Mouse (Mus musculus) limb, embryonic 11.5 days (tissue): Measurements from ENCODE around the gene Cdipt. TPM values are rescaled to one million over a fixed set of nuclear protein-coding genes. Genes with fewer than 3 reads are reported as not detected.

Source experiments
- ATAC-seq: fragments of 200-750 bp; cut with Nextera tagmentation; 2 replicates; pipeline ENCODE4 v1.8.0; 2017; ENCODE audit warnings: low read depth; ENCODE audit not compliant: insufficient number of reproducible peaks, low FRiP score, low TSS enrichment
- DNase-seq: peaks from one replicate; pipeline ENCODE4 v3.0.0-alpha.2; 2015; ENCODE audit warnings: low spot score
- H3K27ac ChIP-seq: fragments of 300-500 bp; sonication (generic); replicated peaks from 2 replicates; pipeline ENCODE4 v1.5.1; 2014; ENCODE audit warnings: low read depth, mild to moderate bottlenecking, low read length
- H3K27me3 ChIP-seq: fragments of 300-500 bp; sonication (generic); 2 replicates; pipeline ENCODE4 v1.6.1; 2014; ENCODE audit warnings: mild to moderate bottlenecking, low read length, mixed read lengths; ENCODE audit not compliant: control insufficient read depth, insufficient read depth
- H3K36me3 ChIP-seq: fragments of 300-500 bp; sonication (generic); 2 replicates; pipeline ENCODE4 v1.6.1; 2014; ENCODE audit warnings: mild to moderate bottlenecking, low read length, moderate library complexity, mixed read lengths; ENCODE audit not compliant: control insufficient read depth, insufficient read depth
- H3K4me1 ChIP-seq: fragments of 300-500 bp; sonication (generic); 2 replicates; pipeline ENCODE4 v1.6.1; 2014; ENCODE audit warnings: low read length, mixed read lengths; ENCODE audit not compliant: control insufficient read depth, insufficient read depth
- H3K4me2 ChIP-seq: fragments of 300-500 bp; sonication (generic); 2 replicates; pipeline ENCODE4 v1.6.1; 2014; ENCODE audit warnings: low read depth, mild to moderate bottlenecking, moderate library complexity; ENCODE audit not compliant: severe bottlenecking
- H3K4me3 ChIP-seq: fragments of 300-500 bp; sonication (generic); 2 replicates; pipeline ENCODE4 v1.5.1; 2014; ENCODE audit warnings: low read depth, low read length
- H3K9ac ChIP-seq: fragments of 300-500 bp; sonication (generic); 2 replicates; pipeline ENCODE4 v1.6.1; 2014; ENCODE audit warnings: mild to moderate bottlenecking, low read length
- H3K9me3 ChIP-seq: fragments of 300-500 bp; sonication (generic); 2 replicates; pipeline ENCODE4 v1.6.1; 2016; ENCODE audit warnings: low read length; ENCODE audit not compliant: control insufficient read depth
- WGBS: fragments of 180-500 bp; shearing (Covaris S2); extraction: QIAGEN DNeasy Blood & Tissue Kit; methylation state at CpG from one replicate; pipeline ENCODE4 v1.1.7; 2014; 5-methylcytosine and 5-hydroxymethylcytosine counted together
- polyA plus RNA-seq: library from polyadenylated mRNA; unstranded; fragments of >200 nt; fragmentation: Nextera tagmentation; extraction: Ambion mirVana; gene quantifications from 2 replicates; pipeline ENCODE4 v1.2.1, GENCODE M21; 2014

The Cdipt gene
- polyA plus RNA-seq, 1 experiment from 2014 or later = 68.7 TPM

DNA sequence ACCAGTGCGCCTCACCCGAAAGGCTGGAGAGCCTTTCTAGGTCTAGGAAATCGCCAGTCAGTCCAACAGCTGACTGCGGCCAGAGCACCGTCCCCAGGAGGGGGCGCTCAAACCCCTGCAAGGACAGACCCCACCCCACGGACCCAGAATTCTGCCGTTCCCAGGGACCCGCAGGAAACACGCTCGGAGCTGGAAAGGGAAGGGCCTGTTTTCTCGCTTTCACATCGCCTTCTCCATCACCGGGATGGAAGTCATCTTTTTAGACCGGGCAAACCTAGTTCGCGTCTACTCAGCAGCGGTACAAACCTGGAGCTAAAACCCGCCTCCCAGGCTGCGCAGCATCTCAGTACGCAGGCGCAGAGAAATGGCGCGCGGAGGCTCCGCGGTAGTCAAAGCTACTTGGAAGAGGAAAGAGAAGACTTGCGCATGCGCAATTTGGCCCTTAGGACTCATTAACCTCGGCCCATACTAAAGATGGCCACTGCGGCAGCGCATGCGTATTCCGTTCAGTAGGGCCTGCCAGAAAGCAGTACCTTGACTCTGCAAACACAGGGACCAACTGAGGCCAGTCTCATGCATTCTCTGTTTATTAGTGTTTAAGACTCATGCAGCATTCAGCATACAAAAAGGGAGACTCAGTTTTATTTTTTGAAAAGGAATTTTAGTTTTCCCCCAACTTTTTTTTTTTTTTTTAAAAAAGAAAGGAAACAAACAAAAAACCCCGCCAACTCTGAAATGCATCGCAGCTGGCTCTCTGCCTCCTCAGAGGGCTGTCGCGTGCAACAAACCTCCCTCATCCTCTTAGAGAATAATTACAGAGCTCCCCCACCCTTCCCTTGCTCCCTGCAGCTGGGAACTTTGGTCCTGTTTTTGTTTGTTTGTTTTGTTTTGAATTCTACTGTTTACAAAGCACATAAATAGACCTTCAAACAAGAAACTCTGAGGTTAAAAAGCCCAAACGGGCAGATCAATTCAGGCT lies 41.5 kb downstream of the Cdipt start, which contains the start of gene Pagr1a:
Pagr1a (minus strand) TSS at position 382 of the 979 bp plus-strand sequence.
- 4% methylated on average over 39 of the region's 39 CpGs for WGBS
- peak; percentile 66 for ATAC-seq

DNA sequence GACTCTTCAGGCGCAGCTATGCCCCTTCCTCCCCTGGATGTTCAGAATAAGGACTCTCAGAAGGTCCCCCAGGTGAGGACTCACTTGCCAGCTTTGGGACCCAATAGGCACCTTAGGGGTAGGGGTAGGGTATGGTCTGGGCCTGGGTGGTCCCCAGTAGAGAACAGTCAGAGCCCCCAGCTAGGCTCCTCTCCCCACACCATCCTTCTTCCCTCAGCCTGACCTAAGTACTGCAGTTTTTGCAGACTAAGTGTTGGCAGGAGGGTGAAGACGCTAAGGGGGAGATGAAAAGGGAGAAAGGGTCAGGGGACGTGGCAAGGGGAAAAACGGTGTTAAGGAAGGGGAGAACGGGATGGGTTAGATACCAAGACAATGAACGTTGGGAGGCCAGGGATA lies 42.2 kb downstream of the Cdipt start:
- Histone ChIP-seq H3K9ac (no peak overlapping the region), H3K27ac (peak overlapping the region; percentile 24; the same call in 1 of the 2 replicates), H3K4me2 (no peak overlapping the region), H3K4me1 (peaks cover 48% of the 10 kb centered on the region), H3K27me3 (no peaks in the 10 kb centered on the region), H3K36me3 (peaks cover 13% of the 10 kb centered on the region), H3K9me3 (no peaks in the 10 kb centered on the region), H3K4me3 (no peak overlapping the region)
- 54% methylated on average over 6 of the region's 6 CpGs for WGBS
- ATAC-seq (no peak), DNase-seq (no peak)

More for the DNA sequence above, 41.5 kb downstream of the Cdipt start, which contains the start of gene Pagr1a:
- H3K4me1 ChIP-seq = peaks cover 41% of the 10 kb centered on the region
- peak within 1 kb of the TSS; percentile 86 for H3K9ac ChIP-seq
- peak within 1 kb of the TSS; percentile 82 for H3K4me2 ChIP-seq
- no peaks in the 10 kb centered on the region for H3K9me3 ChIP-seq
- no peaks in the 10 kb centered on the region for H3K27me3 ChIP-seq
- peak within 1 kb of the TSS; percentile 64 for H3K4me3 ChIP-seq
- peaks cover 8% of the 10 kb centered on the region for H3K36me3 ChIP-seq
- peak within 1 kb of the TSS; percentile 85 for H3K27ac ChIP-seq
- peak; percentile 98 for DNase-seq

DNA sequence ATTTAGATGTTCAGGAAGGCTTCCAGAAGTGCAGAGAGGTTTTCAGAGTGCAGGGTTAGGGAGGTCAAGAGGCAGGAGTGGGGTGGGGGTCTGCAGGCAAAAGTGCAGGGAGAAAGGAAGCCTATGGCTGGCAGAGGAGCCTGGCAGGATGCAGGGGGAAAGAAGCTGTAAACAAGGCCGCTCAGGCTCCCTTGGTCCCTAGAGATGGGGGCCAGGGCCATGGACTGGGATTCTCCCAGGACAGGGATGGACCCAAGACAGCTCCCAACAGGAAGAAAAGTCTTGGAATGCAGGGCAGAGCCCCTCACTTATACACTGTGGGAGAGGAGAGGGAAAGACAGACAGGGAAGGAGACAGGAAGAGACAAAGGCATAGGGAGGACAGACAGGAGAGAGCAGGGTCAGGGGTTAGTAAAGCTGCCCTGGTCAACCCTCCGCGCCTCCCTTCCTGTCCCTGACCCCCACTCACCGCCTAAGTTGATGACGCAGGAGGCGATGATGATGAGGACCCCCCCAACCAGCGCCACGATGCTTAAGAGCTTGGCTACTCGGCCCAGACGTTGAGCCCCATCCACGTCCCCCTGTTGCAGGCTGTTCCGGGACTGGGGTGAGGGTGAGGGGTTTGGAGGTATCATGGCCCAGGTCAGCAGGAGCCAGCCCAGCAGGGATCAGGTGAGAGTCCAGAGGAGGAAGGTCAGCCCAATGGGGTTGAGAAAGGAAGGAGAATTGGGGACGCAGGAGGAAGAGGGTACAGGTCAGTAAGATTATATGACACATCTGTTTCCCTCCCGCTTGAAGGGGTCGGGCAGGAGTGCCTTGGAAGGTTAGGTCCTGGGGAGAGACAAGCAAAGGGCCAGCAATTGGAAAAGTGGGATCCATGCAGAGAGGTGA lies 42.9 kb downstream of the Cdipt start:
- Histone ChIP-seq H3K9ac (no peak overlapping the region), H3K36me3 (peaks cover 21% of the 10 kb centered on the region), H3K4me3 (no peak overlapping the region), H3K27me3 (no peaks in the 10 kb centered on the region), H3K9me3 (no peaks in the 10 kb centered on the region), H3K4me2 (no peak overlapping the region; the same call in 1 of the 2 replicates), H3K27ac (no peak overlapping the region), H3K4me1 (peaks cover 55% of the 10 kb centered on the region)
- ATAC-seq (no peak), DNase-seq (no peak)
- 77% methylated on average over 15 of the region's 15 CpGs for WGBS

DNA sequence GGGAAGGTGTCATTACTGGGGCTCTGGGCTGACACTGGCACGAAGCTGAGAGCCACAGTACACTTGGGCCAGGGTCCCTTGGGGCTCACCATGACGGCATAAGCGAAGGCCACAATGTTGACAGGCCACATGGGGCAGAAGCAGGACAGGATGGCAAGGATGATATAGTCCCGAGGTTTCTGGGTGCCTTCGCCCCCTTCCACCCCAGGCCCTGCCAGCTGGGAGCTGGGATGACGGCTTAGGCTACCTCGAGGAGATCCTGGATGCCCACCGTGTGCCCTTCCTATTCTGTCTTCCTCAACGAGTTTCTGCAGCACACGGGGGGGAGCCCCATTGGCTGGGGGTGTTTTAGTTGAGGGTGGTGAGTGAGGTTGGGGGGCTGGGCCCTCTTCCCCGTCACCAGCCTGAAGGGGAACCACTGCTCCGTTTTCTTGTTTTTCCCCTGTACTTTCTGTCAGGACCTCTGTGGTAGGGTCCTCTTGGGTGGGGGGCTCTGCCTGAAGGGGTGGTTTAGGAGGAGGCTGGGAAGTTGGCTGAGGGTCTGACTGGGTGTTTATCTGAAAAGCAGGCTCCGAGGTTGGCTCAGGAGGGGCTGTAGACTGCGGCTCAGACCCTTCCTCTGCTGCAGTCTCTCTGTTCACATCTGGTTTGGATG lies 43.7 kb downstream of the Cdipt start:
- WGBS = 79% methylated on average over 14 of the region's 14 CpGs
- H3K4me1 ChIP-seq = peaks cover 60% of the 10 kb centered on the region
- ATAC-seq = no peak
- no peaks in the 10 kb centered on the region for H3K27me3 ChIP-seq
- peak overlapping the region; percentile 88; the same call in 1 of the 2 replicates for H3K4me2 ChIP-seq
- H3K36me3 ChIP-seq = peaks cover 26% of the 10 kb centered on the region
- no peak for DNase-seq
- no peak overlapping the region for H3K4me3 ChIP-seq
- no peak overlapping the region for H3K27ac ChIP-seq
- H3K9ac ChIP-seq = peak overlapping the region; percentile 17; the same call in 1 of the 2 replicates
- H3K9me3 ChIP-seq = no peaks in the 10 kb centered on the region

DNA sequence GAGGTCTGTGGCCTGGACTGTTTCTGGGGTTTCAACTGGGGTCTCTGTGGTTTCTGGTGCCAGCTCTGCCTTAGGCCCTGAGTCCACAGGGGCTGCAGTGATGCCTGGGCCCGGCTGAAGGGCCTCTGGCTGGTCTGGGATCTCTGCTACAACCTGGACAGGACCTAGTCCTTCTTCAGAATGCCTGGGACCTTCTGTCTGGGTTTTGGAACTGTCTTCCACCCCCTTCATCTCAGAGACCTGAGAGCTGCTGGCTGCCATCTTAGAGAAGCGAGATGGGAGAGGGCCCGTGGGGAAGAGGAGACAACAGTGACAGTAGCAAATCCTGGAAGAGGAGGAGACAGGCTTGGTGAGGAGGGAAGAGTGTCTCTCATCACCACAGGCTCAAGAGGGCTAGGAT lies 44.3 kb downstream of the Cdipt start:
- Histone ChIP-seq H3K9ac (peak overlapping the region; percentile 34; the same call in 1 of the 2 replicates), H3K4me3 (peak overlapping the region; percentile 46; the same call in 1 of the 2 replicates), H3K4me1 (peaks cover 56% of the 10 kb centered on the region), H3K27me3 (no peaks in the 10 kb centered on the region), H3K4me2 (peak overlapping the region; percentile 88), H3K9me3 (no peaks in the 10 kb centered on the region), H3K36me3 (peaks cover 26% of the 10 kb centered on the region), H3K27ac (peak overlapping the region; percentile 25; the same call in 1 of the 2 replicates)
- ATAC-seq = no peak
- 59% methylated on average over 3 of the region's 3 CpGs for WGBS
- DNase-seq = no peak

DNA sequence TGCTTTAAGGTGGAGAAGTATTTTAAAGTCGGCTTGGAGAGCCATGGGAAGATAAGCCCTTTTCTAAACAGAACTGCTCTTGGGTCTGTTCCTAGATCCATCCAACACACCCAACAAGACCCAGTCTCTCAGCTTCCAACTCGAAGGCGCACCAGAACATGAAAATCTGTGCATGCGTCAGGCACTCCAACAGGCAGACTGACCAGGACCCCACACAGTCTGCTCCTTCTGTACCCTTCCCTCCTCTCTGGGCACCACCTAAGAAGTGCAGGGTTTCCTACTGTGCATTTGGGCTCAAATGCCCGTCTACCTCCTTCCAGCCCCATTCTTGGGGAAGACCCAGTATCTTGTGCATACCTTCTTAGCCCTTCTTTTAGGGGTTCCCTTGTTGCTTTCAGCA lies 44.8 kb downstream of the Cdipt start:
- Histone ChIP-seq H3K36me3 (peaks cover 23% of the 10 kb centered on the region), H3K9ac (peak overlapping the region; percentile 73), H3K4me1 (peaks cover 52% of the 10 kb centered on the region), H3K27ac (peak overlapping the region; percentile 72; the same call in 1 of the 2 replicates), H3K4me2 (peak overlapping the region; percentile 88), H3K9me3 (no peaks in the 10 kb centered on the region), H3K27me3 (no peaks in the 10 kb centered on the region), H3K4me3 (peak overlapping the region; percentile 46)
- ATAC-seq (no peak), DNase-seq (no peak)
- WGBS = 53% methylated on average over 5 of the region's 5 CpGs

DNA sequence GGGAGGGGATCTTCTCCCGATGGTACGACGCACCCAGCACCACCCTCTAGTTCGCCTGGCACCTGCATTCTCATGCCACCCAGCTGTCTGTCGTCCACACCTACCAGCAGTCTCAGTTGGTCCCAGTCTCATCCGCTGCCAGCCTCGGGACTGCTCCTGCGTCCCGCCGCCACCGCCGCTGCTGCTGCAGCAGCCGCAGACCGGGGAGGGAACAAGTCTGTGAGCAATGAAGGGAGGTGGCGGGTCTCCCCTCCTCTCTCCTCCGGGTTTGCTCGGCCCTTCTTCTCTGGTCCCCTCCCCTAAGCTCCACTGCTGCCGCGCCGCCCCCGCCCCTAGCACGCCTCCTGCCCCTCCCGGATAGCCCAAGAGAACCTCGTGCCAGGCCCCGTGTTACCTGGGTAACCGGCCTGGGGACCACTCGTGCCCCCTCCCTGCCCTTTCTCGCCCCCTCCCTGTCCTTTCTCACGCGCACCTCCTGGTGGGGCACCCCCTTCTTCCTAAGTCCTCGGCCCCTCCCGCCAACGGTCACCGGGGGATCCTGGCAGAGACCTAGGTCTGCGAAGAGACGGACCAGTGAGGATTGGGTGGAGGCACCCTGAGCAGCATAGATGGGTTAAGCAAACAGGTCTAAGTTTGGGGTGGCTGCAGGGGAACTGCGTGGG lies 45.3 kb downstream of the Cdipt start, which contains the start of the genes Gm42742 and Prrt2:
Gm42742 (minus strand) TSS at position 197 of the 662 bp plus-strand sequence.
Prrt2 (minus strand) TSS at position 311 of the 662 bp plus-strand sequence.
- H3K27me3 ChIP-seq = no peaks in the 10 kb centered on the region
- peak within 1 kb of the TSS; percentile 72 for H3K27ac ChIP-seq
- peaks cover 22% of the 10 kb centered on the region for H3K36me3 ChIP-seq
- ATAC-seq (0 out of 2 replicates have a peak, but pooled peaks have one; percentile 3), DNase-seq (peak; percentile 73)
- H3K4me3 ChIP-seq = peak within 1 kb of the TSS; percentile 46
- peak within 1 kb of the TSS; percentile 88 for H3K4me2 ChIP-seq
- WGBS = under 1% methylated on average over 37 of the region's 37 CpGs
- H3K9ac ChIP-seq = peak within 1 kb of the TSS; percentile 73
- no peaks in the 10 kb centered on the region for H3K9me3 ChIP-seq
- H3K4me1 ChIP-seq = peaks cover 47% of the 10 kb centered on the region
